Mouse (Mus musculus) lung, postnatal 0 days (tissue): ENCODE measurements around the gene Ptprg. TPM values are rescaled to one million over a fixed set of nuclear protein-coding genes. Genes with fewer than 3 reads are reported as not detected.

Source experiments
- ATAC-seq: fragments of 200-750 bp; cut with Nextera tagmentation; 2 replicates; pipeline ENCODE4 v1.8.0; 2017; ENCODE audit warnings: moderate library complexity
- DNase-seq: peaks from one replicate; pipeline ENCODE4 v3.0.0-alpha.2; 2016; ENCODE audit warnings: low spot score
- H3K27ac ChIP-seq: fragments of 300-500 bp; sonication (generic); 2 replicates; pipeline ENCODE4 v1.5.1; 2014; ENCODE audit warnings: antibody characterized with exemption, mild to moderate bottlenecking, low read length, mixed read lengths
- H3K27me3 ChIP-seq: fragments of 300-500 bp; sonication (generic); replicated peaks from 2 replicates; pipeline ENCODE4 v1.6.1; 2014; ENCODE audit warnings: low read length, mixed read lengths; ENCODE audit not compliant: insufficient read depth
- H3K36me3 ChIP-seq: fragments of 300-500 bp; sonication (generic); 2 replicates; pipeline ENCODE4 v1.6.1; 2014; ENCODE audit warnings: low read length, mixed read lengths; ENCODE audit not compliant: insufficient read depth
- H3K4me1 ChIP-seq: fragments of 300-500 bp; sonication (generic); 2 replicates; pipeline ENCODE4 v1.6.1; 2014; ENCODE audit warnings: antibody characterized with exemption, low read depth, low read length, mixed read lengths; ENCODE audit not compliant: insufficient read depth
- H3K4me2 ChIP-seq: fragments of 300-500 bp; sonication (generic); replicated peaks from 2 replicates; pipeline ENCODE4 v1.6.1; 2014; ENCODE audit warnings: low read depth, mild to moderate bottlenecking, low read length, moderate library complexity, mixed read lengths
- H3K4me3 ChIP-seq: fragments of 300-500 bp; sonication (generic); 2 replicates; pipeline ENCODE4 v1.5.1; 2014; ENCODE audit warnings: low read depth, low read length
- H3K9ac ChIP-seq: fragments of 300-500 bp; sonication (generic); replicated peaks from 2 replicates; pipeline ENCODE4 v1.6.1; 2014; ENCODE audit warnings: low read depth, mild to moderate bottlenecking
- H3K9me3 ChIP-seq: fragments of 300-500 bp; sonication (generic); 2 replicates; pipeline ENCODE4 v1.6.1; 2016; ENCODE audit warnings: low read length, mixed read lengths
- CTCF ChIP-seq: IDR thresholded peaks from 2 replicates; pipeline ENCODE4 v1.5.1; 2016; ENCODE audit warnings: antibody characterized with exemption, mild to moderate bottlenecking
- EP300 ChIP-seq: IDR thresholded peaks from 2 replicates; pipeline ENCODE4 v1.6.1; 2016; ENCODE audit warnings: antibody characterized with exemption, mild to moderate bottlenecking, control low read depth
- WGBS: fragments of 180-500 bp; shearing (Covaris S2); extraction: QIAGEN DNeasy Blood & Tissue Kit; methylation state at CpG from one replicate; pipeline ENCODE4 v1.1.7; 2014; 5-methylcytosine and 5-hydroxymethylcytosine counted together
- polyA plus RNA-seq: library from polyadenylated mRNA; unstranded; fragments of >200 nt; fragmentation: Nextera tagmentation; extraction: Ambion mirVana; gene quantifications from 2 replicates; pipeline ENCODE4 v1.2.1, GENCODE M21; 2015

Ptprg gene
- polyA plus RNA-seq, 1 experiment from 2014 or later, result 19.4 TPM

GRCm38 (mm10) chr14:11775951-11776495, 222.7 kb downstream of the Ptprg start:
- 70% methylated on average over 6 of the region's 6 CpGs for WGBS
- H3K27ac ChIP-seq, result no peak overlapping the region

DNA sequence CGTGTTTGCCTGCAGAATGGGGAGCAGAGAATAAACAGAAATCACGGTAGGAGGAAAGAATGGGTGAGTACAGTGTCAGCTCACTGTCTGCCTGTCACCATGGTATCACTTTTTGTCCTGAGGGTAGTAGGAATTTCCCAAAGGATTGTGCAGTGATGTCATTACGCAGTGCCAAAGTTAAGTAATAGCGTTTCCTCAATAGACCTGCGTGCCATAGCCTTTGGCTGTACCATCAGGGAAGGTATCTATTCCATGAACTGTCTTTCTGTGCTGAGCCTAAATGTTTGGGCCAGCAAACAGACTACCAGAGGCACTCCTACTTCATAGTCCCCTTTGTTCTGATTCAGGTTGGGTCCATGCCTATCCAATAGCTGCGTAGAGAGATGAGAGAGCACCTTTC, 223.2 kb downstream of the Ptprg start:
- DNase-seq (no peak), ATAC-seq (no peak)
- Histone ChIP-seq H3K9ac (no peak overlapping the region), H3K4me3 (no peak overlapping the region), H3K27me3 (no peaks in the 10 kb centered on the region), H3K4me1 (peaks cover 8% of the 10 kb centered on the region; the same call in 1 of the 2 replicates), H3K9me3 (no peaks in the 10 kb centered on the region), H3K27ac (no peak overlapping the region), H3K36me3 (no peaks in the 10 kb centered on the region), H3K4me2 (no peak overlapping the region)
- WGBS, result 90% methylated on average over 6 of the region's 6 CpGs
- TF ChIP-seq EP300, result no peak
- no peak for TF ChIP-seq CTCF

More at GRCm38 (mm10) chr14:11775951-11776495, 222.7 kb downstream of the Ptprg start:
- Histone ChIP-seq H3K4me3 (no peak overlapping the region), H3K9ac (no peak overlapping the region), H3K4me2 (no peak overlapping the region), H3K4me1 (peaks cover 8% of the 10 kb centered on the region; the same call in 1 of the 2 replicates), H3K9me3 (no peaks in the 10 kb centered on the region), H3K27me3 (no peaks in the 10 kb centered on the region), H3K36me3 (no peaks in the 10 kb centered on the region)
- TF ChIP-seq EP300 (no peak), CTCF (no peak)
- ATAC-seq, result no peak
- DNase-seq, result no peak

GRCm38 (mm10) chr14:11791190-11791589, 237.9 kb downstream of the Ptprg start:
- Histone ChIP-seq H3K4me2 (no peak overlapping the region), H3K4me3 (no peak overlapping the region), H3K36me3 (no peaks in the 10 kb centered on the region), H3K9me3 (no peaks in the 10 kb centered on the region), H3K4me1 (no peaks in the 10 kb centered on the region; the same call in 1 of the 2 replicates), H3K27me3 (no peaks in the 10 kb centered on the region), H3K27ac (no peak overlapping the region), H3K9ac (no peak overlapping the region)
- no peak for TF ChIP-seq CTCF
- TF ChIP-seq EP300, result no peak
- DNase-seq, result no peak
- ATAC-seq, result no peak
- WGBS, result 42% methylated on average over 4 of the region's 4 CpGs

- H3K27me3 ChIP-seq, result no peaks in the 10 kb centered on the region
- H3K9me3 ChIP-seq, result no peaks in the 10 kb centered on the region
- no peak overlapping the region for H3K4me3 ChIP-seq
- no peaks in the 10 kb centered on the region for H3K36me3 ChIP-seq
- TF ChIP-seq CTCF (no peak), EP300 (no peak)
- H3K4me1 ChIP-seq, result no peaks in the 10 kb centered on the region; the same call in 1 of the 2 replicates
- no peak overlapping the region for H3K27ac ChIP-seq
- no peak overlapping the region for H3K4me2 ChIP-seq
- no peak overlapping the region for H3K9ac ChIP-seq
- 91% methylated on average over 3 of the region's 3 CpGs for WGBS
- ATAC-seq (no peak), DNase-seq (no peak)
Measured at GRCm38 (mm10) chr14:11793847-11794246, 240.5 kb downstream of the Ptprg start.

DNA sequence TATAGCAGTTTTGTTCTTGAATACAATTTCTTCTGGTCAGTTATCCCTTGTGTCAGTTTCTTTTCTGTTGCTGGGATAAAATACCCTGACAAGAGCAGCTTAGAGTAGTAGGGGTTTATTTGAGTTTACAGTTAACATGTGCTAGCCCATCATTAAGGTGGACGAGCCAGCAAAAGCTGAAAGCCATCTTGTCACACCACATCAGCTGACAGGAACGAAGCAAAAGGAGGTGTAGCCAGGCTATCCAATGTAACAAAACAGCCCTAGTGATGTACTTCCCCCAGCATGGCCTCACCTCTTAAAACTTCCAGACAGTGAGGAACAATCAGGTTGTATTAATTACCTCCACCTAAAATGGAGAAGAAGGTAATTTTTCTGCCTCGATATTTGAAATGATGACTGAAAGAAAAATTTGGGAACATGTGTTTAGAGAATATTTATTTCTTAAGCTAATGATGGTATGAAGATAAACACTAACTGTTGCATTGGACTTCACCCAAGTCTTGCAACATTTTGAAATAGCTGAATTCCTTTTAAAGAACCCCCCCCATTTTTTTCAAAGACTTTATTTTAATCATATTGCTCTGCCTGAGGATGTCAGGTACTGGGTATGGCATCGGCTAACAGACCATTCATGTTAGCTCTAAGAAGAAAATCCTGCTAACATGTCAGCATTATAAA, 249.2 kb downstream of the Ptprg start:
- Histone ChIP-seq H3K4me2 (no peak overlapping the region), H3K36me3 (no peaks in the 10 kb centered on the region), H3K4me1 (no peaks in the 10 kb centered on the region), H3K27me3 (no peaks in the 10 kb centered on the region), H3K4me3 (no peak overlapping the region), H3K27ac (no peak overlapping the region), H3K9me3 (no peaks in the 10 kb centered on the region), H3K9ac (no peak overlapping the region)
- 54% methylated on average over 4 of the region's 4 CpGs for WGBS
- DNase-seq (peak; percentile 50), ATAC-seq (peak; percentile 32; the same call in 1 of the 2 replicates)
- TF ChIP-seq CTCF (no peak), EP300 (0 out of 2 replicates have a peak, but pooled peaks have one; percentile 19)

- H3K9ac ChIP-seq, result no peak overlapping the region
- ATAC-seq, result no peak
- H3K4me3 ChIP-seq, result no peak overlapping the region
- no peak overlapping the region for H3K27ac ChIP-seq
- peaks cover 9% of the 10 kb centered on the region; the same call in 1 of the 2 replicates for H3K4me1 ChIP-seq
- TF ChIP-seq EP300, result no peak
- peak; percentile 40; the same call in 1 of the 2 replicates for TF ChIP-seq CTCF
- no peaks in the 10 kb centered on the region for H3K36me3 ChIP-seq
- no peaks in the 10 kb centered on the region for H3K9me3 ChIP-seq
- 38% methylated on average over 5 of the region's 5 CpGs for WGBS
- no peak for DNase-seq
- no peak overlapping the region for H3K4me2 ChIP-seq
- no peaks in the 10 kb centered on the region for H3K27me3 ChIP-seq
Measured at GRCm38 (mm10) chr14:11806674-11807073, 253.3 kb downstream of the Ptprg start.
